Mouse (Mus musculus) spleen, postnatal 10 days (tissue): ENCODE measurements around the gene C030005K15Rik.
"Not testable (repeated sequence)": the region's sequence is repeated elsewhere in the genome, so short reads cannot be mapped to it uniquely, and the experiment has no call there.

Experiments
- DNase-seq, 2 experiments: peaks; one replicate each; pipeline ENCODE4 v3.0.0; 2021 to 2022; ENCODE audit warnings: low spot score in 2 of 2

The C030005K15Rik gene

DNA sequence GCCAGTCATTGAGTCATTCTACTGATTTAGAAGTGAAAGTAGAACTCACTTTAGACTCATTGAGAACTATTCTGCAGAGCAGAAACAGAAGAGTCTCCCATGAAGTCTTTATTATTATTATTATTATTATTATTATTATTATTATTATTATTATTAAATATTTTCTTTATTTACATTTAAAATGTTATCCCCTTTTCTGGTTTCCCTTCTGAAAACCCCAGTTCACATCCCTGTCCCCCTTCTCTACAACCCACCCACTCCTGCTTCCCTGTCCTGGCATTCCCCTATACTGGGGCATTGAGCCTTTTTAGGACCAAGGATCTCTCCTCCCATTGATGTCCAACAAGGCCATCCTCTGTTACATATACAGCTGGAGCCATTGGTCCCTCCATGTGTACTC lies at the start of gene C030005K15Rik:
TSS of gene C030005K15Rik (minus strand) at position 101 of the 400 bp plus-strand sequence.
- not testable (repeated sequence) for DNase-seq

GRCm38 (mm10) chr10:97768171-97768749 lies 41.7 kb upstream of the C030005K15Rik start:
- DNase-seq, result no peak

GRCm38 (mm10) chr10:97753821-97754220 lies 27.3 kb upstream of the C030005K15Rik start:
- DNase-seq, result no peak

DNA sequence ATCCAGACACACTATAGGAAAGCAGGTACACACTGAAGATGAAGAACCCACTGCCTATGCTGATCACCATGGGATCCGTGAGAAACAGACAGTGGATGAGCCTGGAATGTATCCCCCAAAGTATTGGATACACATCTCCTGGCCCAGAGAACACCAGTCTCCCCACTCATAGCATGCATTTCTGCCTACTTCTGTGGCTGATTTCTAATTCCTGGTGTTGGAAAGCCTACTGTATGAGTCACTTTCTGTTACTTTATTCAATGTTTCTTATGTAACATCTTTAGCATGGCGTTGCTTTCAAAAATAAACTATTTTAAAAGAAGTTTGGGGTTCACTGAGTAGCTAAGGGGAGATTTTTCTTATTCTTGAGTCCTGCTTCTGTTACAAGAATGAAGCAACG lies 20.7 kb upstream of the C030005K15Rik start:
- DNase-seq, result no peak

GRCm38 (mm10) chr10:97725929-97726328 lies 626 bp downstream of the C030005K15Rik start:
- DNase-seq, result no peak

- no peak for DNase-seq
These were observed 3.8 kb downstream of the C030005K15Rik start for GRCm38 (mm10) chr10:97722709-97723108.

DNA sequence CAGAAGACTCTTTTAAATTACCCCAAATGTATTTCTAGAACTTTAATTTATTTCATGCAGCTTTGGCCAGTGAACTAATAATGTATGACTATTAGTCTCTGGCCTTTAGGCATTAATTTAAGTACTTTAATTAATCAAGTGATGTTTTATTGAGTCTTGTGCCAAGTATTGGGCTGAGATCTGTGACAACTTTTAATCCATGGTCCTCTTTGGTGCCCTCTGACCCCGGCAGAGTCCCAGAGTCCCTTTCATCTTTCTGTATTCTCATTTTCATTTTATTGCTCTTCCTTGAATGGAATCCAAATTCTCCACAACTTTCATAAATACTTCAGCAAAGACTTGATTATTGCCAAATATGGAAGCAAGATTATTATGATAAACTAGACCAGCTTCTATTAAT lies 5.9 kb downstream of the C030005K15Rik start:
- DNase-seq, result no peak

- DNase-seq, result no peak
These were observed 8.5 kb downstream of the C030005K15Rik start for GRCm38 (mm10) chr10:97718021-97718420.

GRCm38 (mm10) chr10:97717233-97717632 lies 9.3 kb downstream of the C030005K15Rik start:
- DNase-seq, result no peak

GRCm38 (mm10) chr10:97715289-97715906 lies 11.2 kb downstream of the C030005K15Rik start:
- no peak for DNase-seq

GRCm38 (mm10) chr10:97714584-97714983 lies 12.0 kb downstream of the C030005K15Rik start:
- DNase-seq, result no peak

DNA sequence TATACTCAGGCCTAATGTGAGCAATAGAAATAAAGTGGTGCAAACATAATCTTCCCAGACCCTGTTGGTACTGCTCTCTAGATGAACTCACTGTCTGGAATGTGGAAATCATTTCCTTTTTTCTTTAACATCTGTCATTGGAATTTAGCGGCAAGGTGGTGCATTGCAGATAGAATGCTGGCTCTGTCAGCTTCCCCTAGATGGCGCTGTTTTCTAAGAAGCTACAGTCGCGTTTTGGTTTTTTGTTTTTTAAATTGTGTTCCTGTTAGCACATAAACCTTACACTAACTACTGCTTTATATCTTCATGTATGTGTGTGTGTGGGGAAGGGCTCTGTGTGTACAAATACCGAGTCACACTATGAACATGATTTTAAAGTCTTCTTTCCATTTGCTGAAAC lies 13.9 kb downstream of the C030005K15Rik start:
- DNase-seq, result peak in 1 of 2 experiments; percentile 15

DNA sequence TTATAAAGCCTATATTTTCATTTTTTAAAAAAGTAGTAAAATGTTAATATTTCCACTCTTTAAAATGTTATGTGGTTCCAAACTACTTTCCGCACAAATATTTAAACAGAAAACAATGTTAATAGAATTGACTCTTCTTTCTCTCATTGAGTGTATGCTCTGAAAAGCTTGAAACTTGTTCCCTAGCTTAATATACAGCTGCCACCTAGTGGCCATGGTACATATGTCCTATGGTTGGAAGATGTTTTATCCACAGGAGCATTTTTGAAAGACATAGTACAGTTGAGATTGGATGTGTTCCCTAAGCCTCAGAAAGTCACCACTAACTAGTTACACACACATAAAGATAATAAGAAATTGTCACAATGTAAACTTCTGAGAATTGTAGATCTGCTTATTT lies 22.0 kb downstream of the C030005K15Rik start:
- DNase-seq, result peak in 1 of 2 experiments; percentile 33

DNA sequence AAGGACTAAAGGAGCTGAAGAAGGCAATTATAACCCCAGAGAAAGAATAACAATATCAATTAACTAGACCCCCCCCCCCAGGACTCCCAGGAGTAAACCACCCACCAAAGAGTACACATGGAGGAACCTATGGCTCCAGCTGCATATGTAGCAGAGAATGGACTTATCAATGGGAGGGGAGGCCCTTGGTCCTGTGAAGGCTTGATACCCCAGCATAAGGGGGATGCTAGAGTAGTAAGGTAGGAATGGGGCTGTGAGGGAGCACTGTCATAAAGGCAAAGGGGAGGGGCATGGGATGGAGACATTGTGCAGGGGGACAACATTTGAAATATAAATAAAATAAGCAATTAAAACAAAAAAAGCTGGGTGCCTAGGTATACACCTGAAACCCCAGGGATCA lies 24.2 kb downstream of the C030005K15Rik start:
- no peak for DNase-seq

GRCm38 (mm10) chr10:97693398-97694135 lies 33.0 kb downstream of the C030005K15Rik start:
- no peak for DNase-seq

GRCm38 (mm10) chr10:97692913-97693312 lies 33.6 kb downstream of the C030005K15Rik start, which contains the start of gene Ccer1:
Gene Ccer1 (plus strand): TSS chr10:97693059.
- no peak for DNase-seq

DNA sequence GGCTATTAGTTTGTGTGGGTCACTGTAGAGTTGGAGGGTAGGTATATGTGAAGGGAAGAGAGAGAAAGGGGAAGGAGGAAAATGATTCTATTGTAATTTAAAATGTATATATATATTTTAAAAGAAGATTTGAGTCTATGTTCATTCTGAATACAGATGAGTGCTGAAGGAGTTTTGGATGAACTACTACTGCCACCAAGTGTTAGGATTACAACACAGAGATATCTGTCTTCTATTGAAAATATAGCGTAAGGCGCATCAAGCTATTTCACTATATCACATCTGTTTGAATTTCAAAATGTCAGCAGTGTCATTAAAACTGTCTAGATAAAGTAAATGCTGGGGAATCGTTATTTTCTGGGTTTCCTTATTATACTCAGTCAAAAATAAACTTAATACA lies 37.1 kb downstream of the C030005K15Rik start:
- no peak for DNase-seq

DNA sequence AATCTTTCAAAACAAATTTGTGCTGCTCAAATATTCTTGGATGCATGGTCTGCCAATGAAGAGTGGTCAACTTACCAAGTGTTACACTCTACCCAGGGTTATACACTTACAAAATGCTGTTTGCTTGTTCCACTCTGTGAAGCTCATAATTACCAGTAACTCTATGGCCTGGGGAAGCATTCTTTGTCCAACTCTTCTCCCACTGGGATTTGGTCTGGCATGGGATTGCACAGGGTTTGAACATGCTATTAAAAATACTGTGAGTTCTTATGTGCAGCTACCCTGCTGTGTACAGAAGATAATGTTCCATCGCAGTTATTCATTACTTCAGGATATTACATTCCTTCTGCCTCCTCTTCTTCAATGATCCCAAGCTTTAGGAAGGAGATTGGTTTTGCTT lies 39.4 kb downstream of the C030005K15Rik start:
- DNase-seq, result no peak

GRCm38 (mm10) chr10:97682981-97683380 lies 43.6 kb downstream of the C030005K15Rik start:
- no peak for DNase-seq
